Mouse (Mus musculus) frontal cortex, postnatal 14 days (tissue): ENCODE measurements at regions not wholly inside any gene's neighbourhood (a gene's known extent, or its start where the extent isn't known, plus 50 kb on each side); places are given as distances from the start of the nearest gene placed in this dataset.

Experiments
- DNase-seq, 2 experiments: peaks; one replicate each; pipeline ENCODE4 v3.0.0; 2022; ENCODE audit warnings: low spot score in 2 of 2

DNA sequence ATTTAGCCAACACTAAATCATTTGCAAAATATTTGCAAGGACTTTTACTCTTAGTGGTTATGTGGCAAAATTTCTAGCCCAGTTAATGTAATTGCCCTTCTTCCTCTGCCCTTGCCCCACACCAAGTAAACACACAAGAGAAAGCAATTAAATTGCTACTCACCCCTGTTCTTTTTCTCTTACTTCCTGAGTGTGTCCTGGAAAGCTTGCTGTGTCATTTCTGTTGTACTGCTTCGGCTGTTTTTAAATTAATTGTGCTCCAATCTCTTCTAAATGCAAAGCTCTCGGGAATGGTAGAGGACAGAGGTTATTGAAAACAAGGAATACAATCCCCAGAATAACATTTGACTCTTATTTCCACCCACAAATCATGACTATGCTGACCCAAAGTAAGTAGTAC is 647.4 kb upstream of the Cited2 start:
- DNase-seq: no peak

DNA sequence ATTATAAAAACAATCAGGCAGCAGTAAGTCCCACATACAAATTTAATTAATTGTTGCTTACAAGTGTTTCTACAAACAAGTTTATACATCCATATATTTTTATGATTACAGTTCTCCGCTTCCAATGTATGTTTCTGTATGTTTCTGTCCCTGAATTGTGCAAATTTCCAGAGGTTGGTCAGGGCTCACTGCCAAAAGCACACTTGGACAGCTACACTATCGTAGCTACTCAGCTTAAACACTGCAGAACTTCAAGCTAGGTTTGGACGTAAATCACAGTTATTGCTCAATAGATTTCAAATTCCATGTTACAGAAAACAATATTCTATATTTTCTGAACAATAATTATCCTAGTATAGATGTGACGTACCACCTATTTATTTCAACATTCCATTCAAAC is 646.8 kb upstream of the Cited2 start:
- no peak for DNase-seq

DNA sequence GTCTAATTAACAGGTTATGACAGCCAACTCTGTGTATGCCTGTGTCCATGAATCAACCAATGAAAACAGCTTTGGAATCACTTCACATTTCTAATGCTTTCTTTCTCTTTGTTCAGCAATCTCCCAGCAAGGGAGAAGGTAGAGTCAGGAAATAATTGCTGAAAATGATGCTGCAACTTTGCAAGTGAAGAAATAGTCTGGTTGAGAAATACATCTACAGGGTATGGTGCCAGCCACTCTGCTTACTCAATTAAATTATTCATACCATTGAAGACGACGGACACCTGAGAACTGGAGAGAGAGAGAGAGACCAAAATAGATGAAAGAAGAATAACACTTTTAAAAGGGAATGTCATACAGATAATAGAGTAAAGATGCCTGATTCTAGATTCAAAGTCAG is 645.4 kb upstream of the Cited2 start:
- DNase-seq: no peak

DNA sequence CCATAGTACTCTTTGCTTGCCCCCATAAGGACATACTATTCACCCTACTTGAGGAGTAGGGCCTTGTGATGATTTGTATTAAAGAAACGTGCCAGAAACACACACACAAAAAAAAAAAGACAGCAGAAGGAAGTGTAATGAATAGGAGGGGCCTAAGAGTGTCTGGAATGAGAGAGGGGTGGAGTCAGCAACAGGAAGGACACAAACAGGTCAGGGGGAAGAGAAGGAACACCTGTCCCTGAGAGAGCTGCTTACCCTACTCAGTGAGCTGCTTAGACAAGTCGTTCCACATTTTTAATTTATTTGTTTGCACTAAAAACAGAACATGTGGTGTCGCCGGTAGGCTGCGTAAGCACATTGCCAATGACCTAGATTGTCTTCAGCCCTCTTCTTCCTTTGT is 642.2 kb upstream of the Cited2 start:
- no peak for DNase-seq

DNA sequence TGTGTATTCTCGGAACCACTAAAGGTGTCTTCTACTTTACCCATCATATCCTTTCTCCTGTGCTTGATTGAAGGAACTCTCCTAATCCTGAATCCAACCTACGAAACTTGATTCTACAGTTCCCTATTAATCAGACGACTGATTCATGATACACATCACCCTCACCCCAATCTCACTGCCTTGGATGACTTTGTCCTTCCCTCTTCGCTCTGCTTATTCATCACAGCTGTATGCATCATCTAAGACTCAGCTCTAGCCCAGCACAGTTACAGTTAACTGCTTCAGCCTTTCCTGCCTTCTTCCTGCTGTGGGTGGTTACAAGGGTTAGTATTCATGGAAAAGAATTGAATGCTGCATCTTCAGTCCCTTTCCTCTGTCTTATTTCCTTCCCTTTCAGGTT is 640.1 kb upstream of the Cited2 start:
- DNase-seq: no peak

DNA sequence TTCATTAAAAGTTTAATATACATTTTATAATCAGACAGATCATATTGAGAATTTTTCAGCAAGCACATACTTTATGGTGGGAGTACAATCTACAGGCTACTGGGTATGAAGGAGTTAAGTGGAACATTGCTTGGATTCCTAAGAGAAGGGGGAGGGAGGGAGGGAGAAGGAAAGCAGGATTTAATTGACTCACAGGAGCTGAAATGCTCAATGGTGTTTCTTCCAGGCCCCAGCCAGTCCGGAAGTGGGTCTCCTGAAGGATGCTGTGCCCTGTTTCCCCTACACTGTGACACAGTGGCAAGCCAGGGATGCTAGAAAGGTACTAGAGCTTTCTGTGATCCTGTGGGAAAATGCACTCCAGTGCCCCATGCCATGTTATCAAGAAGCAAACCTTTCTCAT is 621.0 kb upstream of the Cited2 start:
- DNase-seq: no peak

DNA sequence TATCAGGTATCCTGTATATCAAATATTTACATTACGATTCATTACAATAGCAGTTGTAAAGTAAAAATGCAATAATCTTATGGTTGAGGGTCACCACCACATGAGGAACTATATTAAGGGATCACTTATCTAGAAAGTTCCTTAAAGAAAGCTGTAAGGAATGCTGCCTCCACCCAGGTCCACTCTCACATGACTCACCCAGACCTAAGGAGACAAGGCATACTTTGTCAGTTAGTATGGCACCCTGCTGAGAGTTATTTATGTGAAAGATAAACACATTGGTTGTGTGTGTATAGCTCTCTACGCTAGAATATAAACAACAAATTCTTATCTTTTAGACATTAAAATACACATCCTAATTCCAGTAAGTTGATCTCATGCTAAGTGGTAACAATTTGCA is 619.6 kb upstream of the Cited2 start:
- no peak for DNase-seq

DNA sequence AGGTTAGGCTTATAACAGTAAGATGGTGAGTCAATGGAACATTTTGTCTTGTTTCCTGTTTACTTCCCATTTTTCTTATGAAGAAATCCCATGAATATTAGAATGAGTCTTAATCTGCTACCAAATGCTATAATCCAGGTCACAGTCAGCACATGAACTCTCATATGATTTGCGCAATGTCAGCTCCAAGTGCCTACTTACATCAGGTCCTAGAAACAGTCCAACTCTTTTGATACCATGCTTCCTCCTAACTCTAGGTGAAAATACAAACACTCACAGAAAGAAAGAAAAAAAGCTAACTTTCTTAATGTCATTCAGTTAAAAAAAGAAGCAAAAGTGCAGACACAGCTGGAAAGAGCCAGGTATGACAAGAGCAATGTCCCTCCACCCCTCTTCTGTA is 616.2 kb upstream of the Cited2 start:
- DNase-seq: no peak

DNA sequence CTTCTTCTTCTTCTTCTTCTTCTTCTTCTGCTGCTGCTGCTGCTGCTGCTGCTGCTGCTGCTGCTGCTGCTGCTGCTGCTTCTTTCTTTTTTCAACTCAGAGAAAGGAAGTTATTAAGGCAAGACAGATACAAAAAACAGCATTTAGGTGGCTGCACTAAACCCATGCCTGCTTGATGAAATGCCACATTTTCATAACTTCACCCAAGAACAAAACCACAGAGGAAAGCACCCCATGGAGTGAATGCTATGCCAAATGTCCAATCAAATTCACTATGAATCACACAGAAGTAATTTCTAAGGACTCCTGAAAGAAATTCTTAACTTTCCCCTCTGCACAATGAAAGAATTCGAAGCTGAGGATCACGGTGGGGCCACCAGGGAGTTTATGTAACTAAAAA is 611.9 kb upstream of the Cited2 start:
- no peak for DNase-seq

DNA sequence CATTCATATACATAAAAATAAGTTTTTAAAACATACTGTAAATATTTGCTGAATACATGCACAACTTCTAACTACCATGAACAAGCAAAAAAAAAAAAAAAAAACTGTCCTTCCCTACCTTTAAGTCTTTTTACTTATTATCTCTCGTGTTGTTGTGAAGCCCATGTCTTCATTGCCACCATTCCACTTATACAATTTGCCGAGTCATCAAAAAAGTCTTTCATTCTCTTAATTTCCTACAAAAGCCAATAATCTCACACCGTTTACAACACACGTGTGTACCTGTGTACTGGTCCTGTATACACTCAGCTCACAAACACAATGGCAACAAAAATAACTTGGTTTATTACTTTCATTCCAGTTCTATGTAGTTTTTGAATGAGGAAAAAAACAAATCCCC is 608.2 kb upstream of the Cited2 start:
- DNase-seq: no peak

DNA sequence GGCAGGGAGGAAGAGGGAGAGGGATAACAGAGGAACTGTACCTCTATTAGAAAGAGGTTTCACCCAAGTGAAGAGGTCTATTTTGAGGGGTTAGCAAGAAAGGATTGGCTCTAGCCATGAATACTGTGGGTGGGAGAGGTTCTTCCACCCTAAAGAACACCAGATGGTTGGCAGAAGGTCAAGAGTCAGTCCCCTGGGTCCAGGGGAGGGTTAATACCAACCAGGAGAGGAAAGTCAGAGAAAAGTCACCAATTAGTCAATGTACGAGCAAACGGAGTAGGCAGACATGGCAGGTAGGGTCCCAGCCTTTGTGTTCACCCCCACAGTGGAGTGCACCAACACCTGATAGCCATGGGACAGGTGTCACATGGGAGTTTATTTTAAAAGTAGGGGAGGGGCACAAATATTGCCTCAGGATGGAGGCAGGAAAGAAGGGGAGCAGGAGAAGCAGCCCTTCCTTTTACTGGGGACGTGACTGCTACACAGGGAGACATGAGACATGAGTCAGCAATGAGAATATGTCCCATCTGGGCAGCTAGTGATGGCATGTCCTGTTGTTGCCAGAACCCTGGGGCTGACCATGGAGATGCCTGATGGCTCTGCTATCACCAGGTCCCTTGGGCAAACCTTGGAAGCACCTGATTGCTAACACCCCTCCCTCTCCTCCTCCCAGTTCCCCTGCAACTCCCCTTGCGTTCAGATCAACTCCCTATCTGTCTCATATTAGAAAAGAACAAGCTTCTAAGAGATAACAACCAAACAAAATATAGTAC is 593.4 kb upstream of the Cited2 start:
- no peak for DNase-seq

DNA sequence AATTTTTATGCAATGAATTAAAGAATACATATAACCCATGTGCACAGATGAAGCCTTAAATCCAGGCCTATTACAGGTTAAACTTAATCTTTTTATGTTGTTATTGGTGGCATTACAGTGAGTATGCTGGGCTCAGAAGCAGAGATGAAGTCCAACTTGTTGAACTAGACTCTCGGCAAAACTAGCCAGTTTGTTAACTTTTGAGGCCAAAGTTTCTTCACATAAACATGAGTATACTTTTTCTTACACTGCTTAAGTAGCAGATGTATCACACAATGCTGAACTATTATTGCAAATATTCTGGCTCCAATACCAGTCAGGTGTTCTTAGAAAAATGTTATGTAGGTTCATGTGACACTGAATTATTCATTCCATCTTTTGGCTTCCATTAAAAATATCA is 592.4 kb upstream of the Cited2 start:
- no peak for DNase-seq

DNA sequence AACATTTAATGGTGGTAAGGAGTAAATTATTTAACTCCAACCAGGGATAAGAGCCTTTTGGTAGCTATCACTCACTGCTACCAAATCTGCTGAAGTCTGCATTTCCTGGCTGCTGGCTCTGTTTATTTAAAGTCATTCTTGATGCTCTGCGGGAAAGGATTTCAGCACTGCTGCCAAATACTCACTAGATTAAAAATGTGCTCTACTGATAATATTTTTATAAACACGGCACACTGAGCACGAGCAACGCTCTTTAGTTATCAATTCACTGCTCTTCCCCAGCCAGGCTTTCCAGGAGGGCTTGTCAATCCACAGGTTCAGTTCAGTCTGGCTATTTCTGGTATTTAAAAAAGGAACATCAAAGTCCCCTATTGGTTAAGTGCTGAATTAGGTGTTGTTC is 591.3 kb upstream of the Cited2 start:
- no peak for DNase-seq

DNA sequence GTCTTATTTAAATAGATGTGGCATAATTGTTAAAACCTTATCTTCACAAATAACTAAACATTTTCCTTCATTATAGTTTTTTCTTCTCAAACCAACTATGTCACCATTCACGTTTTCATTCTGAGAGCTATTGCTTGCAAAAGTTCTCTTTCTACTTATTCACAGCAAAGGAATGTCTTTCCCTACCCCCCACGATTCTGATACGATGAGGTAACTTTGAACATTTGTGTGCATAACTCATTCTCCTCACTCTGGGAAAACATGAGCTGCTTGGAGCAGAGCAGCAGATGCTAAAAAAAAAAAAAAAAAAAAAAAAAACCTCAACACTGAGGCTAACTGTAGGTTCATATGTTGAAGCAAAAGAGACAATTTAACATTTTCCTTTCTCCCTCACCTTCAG is 547.6 kb upstream of the Cited2 start:
- DNase-seq: no peak

DNA sequence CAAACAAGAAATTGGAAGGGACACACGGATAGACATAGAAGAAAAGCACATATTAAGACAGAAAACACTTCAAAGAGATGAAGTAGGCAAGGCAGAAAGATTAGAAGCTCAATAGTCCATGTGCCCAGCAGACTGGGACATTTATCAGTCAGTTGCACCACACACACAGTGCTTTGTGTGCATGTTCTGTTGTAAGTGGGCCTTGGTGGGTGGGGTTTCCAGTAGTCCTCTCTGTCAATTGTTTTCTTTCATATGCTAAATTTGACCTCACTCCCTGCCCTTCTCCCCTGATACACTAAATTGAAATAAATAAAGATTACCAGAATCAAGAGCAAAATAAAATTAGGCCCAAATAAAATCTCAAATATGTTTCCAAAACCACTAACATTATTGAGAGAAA is 546.0 kb upstream of the Cited2 start:
- no peak for DNase-seq

DNA sequence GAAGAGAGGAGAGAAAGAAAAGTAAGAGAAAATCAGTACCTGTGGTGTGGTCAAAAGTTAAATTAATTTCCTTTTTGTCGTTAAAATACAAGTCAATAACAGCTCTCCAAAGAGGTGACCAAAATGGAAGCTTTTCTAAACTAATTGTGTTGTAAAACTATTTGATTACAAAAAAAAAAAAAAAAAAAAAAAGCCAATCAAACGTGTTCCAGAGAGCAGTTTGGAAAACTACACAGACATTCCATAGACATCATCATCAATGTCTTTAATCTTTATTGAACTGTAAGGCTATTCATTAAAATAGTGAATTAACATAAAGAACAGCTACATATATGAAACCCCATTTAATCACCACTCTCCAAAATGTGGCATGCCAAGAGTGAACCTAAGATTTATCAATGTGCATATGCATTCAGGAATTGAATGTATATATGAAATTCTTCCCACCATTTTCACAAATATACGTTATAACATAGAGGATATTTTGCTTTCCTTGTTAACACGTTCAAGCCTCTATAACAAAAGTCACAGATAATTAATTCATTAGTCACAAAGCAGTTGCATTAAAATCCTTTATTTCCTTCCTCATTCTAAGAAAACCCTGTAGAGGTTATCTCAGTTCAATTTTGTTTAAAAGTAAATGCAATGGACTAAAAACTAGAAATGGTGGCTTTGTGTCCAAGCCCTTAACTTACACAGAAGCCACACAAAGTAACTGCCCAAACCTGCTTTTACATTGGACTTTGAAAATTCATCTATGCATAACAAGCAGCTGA is 545.3 kb upstream of the Cited2 start:
- DNase-seq: no peak

DNA sequence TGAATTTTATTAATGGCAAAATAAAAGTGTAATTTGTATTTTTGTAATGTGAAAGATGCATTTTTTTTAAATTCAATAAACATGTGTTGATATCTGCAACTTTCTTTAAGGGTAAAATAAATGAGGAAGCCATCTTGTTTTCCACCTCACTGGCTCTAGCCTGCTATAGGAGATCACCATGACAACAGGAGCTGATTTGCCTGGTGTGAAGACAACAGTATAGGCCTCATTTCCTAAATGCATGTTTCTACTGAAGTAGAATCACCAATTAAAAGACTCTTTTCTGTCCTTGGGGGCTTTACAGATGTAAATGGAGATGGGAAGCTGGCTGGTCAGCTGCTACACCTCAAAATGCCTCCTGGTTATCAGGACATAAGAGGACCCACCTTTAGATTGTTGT is 544.4 kb upstream of the Cited2 start:
- no peak for DNase-seq

DNA sequence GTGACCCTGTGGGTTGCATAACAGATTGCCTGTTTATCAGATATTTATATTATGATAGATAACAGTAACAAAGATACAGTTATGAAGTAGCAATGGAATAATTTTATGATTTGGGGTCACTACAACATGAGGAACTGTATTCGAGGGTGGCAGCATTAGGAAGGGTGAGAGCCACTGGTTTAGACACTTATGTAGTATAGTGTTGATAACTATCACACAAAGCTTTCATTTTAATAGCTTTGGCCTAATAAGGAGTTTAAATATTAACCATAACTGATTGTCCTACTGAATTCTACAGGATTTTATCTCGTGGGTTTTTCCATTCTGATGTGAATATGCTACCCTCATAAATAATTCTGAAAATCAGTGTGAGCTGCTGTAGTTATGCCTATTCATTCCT is 538.6 kb upstream of the Cited2 start:
- no peak for DNase-seq

DNA sequence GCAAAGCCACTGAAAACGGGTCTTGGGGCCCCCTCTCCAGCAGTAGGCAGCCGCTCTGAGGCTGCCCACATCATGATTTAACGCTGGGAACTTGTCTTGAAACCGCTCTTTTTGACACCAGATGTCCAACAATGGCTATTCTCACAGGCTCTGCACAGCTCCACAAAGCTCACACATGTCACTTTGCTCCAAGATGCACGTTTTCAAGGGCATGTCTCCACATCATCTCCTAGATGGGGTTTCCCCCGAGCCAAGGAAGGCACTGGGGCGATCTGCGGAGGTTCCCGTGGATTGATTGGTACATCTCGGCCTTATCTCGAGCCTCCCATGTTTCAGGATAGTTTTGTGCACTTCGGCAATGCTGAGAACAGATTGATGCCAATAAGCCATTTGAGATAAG is 526.8 kb upstream of the Cited2 start:
- no peak for DNase-seq

DNA sequence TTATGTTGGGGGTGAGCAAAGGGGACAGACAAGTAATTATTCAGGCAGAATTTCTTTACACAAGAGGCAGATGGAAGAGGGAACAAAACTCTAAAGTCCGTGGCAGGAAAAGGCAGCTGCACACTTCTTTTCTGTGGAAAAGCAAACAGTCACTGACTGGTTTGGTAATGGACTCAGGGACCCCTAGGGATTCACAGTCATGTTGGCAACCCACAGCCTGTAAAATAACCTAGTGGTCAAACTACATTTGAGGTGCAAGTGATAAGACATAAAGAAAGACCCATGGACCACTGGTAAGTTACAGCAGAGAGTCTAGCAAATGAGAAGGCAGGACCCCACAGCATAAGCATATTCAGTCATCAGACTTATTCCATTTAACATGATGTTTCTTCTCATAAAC is 526.4 kb upstream of the Cited2 start:
- DNase-seq: no peak

DNA sequence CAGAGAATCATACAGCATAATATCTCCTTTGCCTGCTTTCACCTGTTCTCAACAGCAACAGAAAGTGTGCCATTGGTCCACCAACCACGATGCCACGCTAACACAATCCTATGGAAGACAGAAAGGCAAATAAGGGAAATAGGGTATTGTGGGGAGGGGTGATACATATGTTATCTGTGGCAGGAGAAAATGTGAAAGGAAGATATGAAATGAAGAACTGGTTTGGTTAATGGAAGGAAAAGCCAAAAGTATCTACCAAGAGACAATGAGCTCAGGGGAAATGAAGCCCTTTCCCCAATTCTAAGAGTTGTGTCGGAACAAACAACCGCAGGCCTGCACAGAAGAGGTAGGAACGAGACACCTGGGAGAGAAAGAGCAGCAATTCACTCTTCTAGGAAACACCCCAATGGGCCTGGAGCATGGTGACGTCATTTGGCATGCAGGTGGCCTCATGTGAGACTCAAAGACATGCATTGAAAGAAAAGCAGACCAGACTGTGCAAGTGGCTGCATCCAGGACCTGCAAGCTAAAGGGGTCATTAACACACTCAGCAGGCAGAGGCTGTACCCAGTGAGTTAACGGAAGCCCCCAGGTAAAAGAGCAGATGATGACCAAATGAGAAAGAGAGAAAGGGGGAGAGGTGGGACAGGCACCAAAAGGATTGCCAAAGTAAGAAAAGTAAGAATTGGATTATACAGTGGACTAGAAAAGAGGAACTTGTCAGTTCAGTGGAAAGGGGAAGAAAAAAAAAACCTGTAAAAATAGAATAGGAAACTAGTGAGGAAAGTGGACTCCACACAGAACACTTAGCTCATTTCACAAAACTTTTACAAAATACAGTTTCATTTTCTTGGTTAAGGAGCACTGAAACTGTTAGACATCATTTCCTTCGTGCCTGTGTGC is 522.2 kb upstream of the Cited2 start:
- DNase-seq: no peak

DNA sequence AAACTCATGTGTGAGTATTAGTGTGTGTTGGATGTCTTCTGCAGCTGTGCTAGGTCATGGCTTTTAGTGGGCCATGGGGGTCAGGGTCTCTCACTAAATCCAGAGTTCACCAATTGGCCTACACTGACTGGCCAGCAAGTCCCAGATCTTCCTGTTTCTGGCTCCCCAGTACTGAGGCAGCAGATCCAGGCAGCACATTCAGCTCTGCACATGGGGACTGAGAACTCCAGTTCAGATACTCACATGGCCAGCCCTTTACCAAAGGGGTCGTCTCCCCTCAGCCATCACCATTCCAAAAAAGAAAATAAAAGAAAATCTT is 521.6 kb upstream of the Cited2 start:
- DNase-seq: no peak
